Mouse (Mus musculus): Measurements from ENCODE around the gene Gm5136.

DNA sequence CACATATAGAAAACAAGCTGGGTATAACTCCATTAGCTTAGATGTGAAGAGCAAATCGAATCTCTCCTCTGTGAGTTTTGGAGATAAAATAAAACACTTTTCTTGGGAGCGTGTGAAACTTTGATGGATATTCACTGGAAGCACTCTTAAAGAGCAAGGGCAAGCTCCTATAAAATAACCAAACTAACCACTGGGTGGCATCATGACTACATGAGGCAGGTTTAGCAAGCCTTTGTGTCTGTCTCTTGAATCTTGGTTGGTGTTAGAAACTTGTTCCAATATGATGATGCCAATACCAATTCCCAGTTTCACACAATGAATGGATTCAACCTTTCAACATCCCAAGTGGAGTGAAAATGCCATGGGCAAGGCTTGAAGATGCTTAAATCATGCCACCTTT, 34.0 kb upstream of the Gm5136 start:
- TF ChIP-seq ETS1 (conservative IDR thresholded peaks at IDR 0.05; ENCODE audit: low read depth, low read length): no peak
- TF ChIP-seq SMC3 (IDR thresholded peaks at IDR 0.05; ENCODE audit: low read depth, low read length): peak; percentile 64

Measured in CH12.LX (cell line).